Comparison of ENCODE assay signal across 8 mouse cellular contexts in the genomic region with DNA sequence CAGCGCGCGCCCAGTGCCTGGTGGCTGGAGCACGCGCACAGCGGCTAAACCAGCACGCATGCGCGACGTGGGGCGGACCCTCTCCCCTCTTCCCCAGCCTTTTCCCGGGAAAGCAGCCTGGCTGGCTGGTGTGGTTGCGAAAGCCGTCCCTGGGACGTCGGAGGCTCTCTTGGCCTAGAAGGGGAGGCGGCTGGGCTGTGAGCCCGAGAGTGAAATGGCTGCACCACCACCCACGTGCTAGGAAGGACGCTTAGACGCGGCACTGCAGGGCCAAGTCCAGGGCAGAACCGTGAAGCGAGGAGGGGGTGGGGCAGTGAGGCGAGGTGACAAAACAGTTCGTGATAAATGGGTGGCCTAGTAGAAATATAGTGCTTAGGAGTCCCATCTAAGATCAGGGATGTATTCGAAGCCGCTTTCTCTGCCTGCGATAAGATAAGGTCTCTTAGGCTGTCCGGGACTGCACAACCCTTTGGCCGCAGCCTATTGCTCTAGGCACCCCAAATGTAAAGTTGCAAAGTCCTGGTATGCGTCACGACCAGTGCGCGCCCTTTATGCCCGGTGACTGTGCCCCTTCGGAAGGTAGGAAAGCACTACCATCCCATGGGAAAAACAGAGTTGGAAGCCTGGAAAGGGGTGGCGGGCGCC. TPM values are rescaled to one million over a fixed set of nuclear protein-coding genes. Genes with fewer than 3 reads are reported as not detected.
DNase-seq lines count a peak whose midpoint lies in the region; ATAC-seq and TF ChIP-seq lines count a peak whose summit lies in the region.

No protein-coding gene starts in this region.

- peak overlapping the region; percentile 52 for H3K4me3 ChIP-seq in heart, embryonic 10.5 days
- no peak overlapping the region for H3K4me3 ChIP-seq in kidney, adult 2 months (ENCODE audit: insufficient read depth, low read depth, low read length)
- peak overlapping the region; percentile 23 for H3K4me3 ChIP-seq in lung, embryonic 15.5 days

- H3K27ac ChIP-seq in heart, embryonic 10.5 days, result peak overlapping the region; percentile 37
- H3K27ac ChIP-seq in kidney, adult 2 months (ENCODE audit: insufficient read depth, low read depth, low read length), result no peak overlapping the region
- H3K27ac ChIP-seq in lung, embryonic 15.5 days, result no peak overlapping the region

- H3K36me3 ChIP-seq in heart, embryonic 10.5 days, result no peaks in the 10 kb centered on the region
- no peaks in the 10 kb centered on the region for H3K36me3 ChIP-seq in kidney, adult 2 months (ENCODE audit: control insufficient read depth, insufficient read depth, low read length)
- no peaks in the 10 kb centered on the region for H3K36me3 ChIP-seq in lung, embryonic 15.5 days

- H3K4me2 ChIP-seq in lung, embryonic 15.5 days, result peak overlapping the region; percentile 51

- WGBS in heart, embryonic 10.5 days, result under 1% methylated on average over 39 of the region's 39 CpGs
- 7% methylated on average over 39 of the region's 39 CpGs for WGBS in kidney, adult 2 months
- 1% methylated on average over 39 of the region's 39 CpGs for WGBS in lung, embryonic 15.5 days

- no peak for TF ChIP-seq CTCF in kidney, adult 2 months (conservative IDR thresholded peaks at IDR 0.05; ENCODE audit: insufficient read depth, insufficient read length, low read depth, low read length)

- peak; percentile 40 to 86 for DNase-seq in adrenal gland, adult (ENCODE audit: inconsistent age in 2 of 2, low spot score in 1 of 2)
- DNase-seq in adrenal gland, postnatal 4 days (ENCODE audit: low spot score in 2 of 2), result no peak
- peak; percentile 86 for DNase-seq in adrenal gland, adult 2 months
- DNase-seq in heart, embryonic 10.5 days (ENCODE audit: low spot score), result peak; percentile 74
- peak; percentile 87 for DNase-seq in kidney, adult 2 months
- peak; percentile 80 for DNase-seq in retina, postnatal 1 day
- DNase-seq in spleen, adult 18-20 months, result no peak

- no peaks in the 10 kb centered on the region for H3K9me3 ChIP-seq in heart, embryonic 10.5 days
- no peaks in the 10 kb centered on the region for H3K9me3 ChIP-seq in lung, embryonic 15.5 days

- H3K4me1 ChIP-seq in heart, embryonic 10.5 days, result peaks cover 56% of the 10 kb centered on the region
- H3K4me1 ChIP-seq in kidney, adult 2 months (ENCODE audit: control insufficient read depth, insufficient read depth, low read length), result peaks cover 20% of the 10 kb centered on the region
- H3K4me1 ChIP-seq in lung, embryonic 15.5 days, result peaks cover 48% of the 10 kb centered on the region

- peak overlapping the region; percentile 9; the same call in 1 of the 2 replicates for H3K9ac ChIP-seq in lung, embryonic 15.5 days

- no peak for TF ChIP-seq POLR2A in kidney, adult 2 months (IDR thresholded peaks at IDR 0.05; ENCODE audit: low read depth, low read length)

- H3K27me3 ChIP-seq in heart, embryonic 10.5 days (ENCODE audit: insufficient read depth, poor library complexity, severe bottlenecking), result peaks cover 100% of the 10 kb centered on the region
- H3K27me3 ChIP-seq in kidney, adult 2 months (replicated peaks; ENCODE audit: control insufficient read depth, insufficient read depth, low read length), result peaks cover 9% of the 10 kb centered on the region
- H3K27me3 ChIP-seq in lung, embryonic 15.5 days, result peaks cover 100% of the 10 kb centered on the region

- ATAC-seq in lung, embryonic 15.5 days (ENCODE audit: borderline replicate concordance, extremely low read depth, low FRiP score, low TSS enrichment), result peak; percentile 73

RNA-seq across cellular contexts. Expression of a gene that starts 6.0 kb away (rescaled TPM):
- 10 to 100 TPM; 10.8 to 15.5 TPM for total RNA-seq in adrenal gland, postnatal 4 days (2021)
- 10 to 100 TPM; 16.3 to 22.9 TPM for total RNA-seq in adrenal gland, adult 2 months (2021)
- polyA plus RNA-seq in adrenal gland, adult 2 months (2012; rRNA removed), result 11.3 and 12.2 TPM in 2 replicates
- 9.1 and 9.7 TPM in 2 replicates for polyA plus RNA-seq in heart, embryonic 10.5 days (2016; fragmentation: Nextera tagmentation; extraction: Ambion mirVana)
- 2.1 and 2.7 TPM in 2 replicates for polyA plus RNA-seq in kidney, adult 2 months (2012; rRNA removed)
- polyA plus RNA-seq in lung, embryonic 15.5 days (2015; fragmentation: Nextera tagmentation; extraction: Ambion mirVana), result 9.4 and 11.3 TPM in 2 replicates

RNA-seq across cellular contexts. Expression of a gene that starts 24.0 kb away (rescaled TPM):
- total RNA-seq in adrenal gland, postnatal 4 days (2021), result 10 to 100 TPM in 1 of 2 experiments, 1 to 10 TPM in 1; 9.5 to 10.1 TPM
- 1 to 10 TPM; 5.1 to 5.3 TPM for total RNA-seq in adrenal gland, adult 2 months (2021)
- polyA plus RNA-seq in adrenal gland, adult 2 months (2012; rRNA removed), result 2.7 and 2.9 TPM in 2 replicates
- 37.4 and 56.0 TPM in 2 replicates for polyA plus RNA-seq in heart, embryonic 10.5 days (2016; fragmentation: Nextera tagmentation; extraction: Ambion mirVana)
- 3.5 and 3.9 TPM in 2 replicates for polyA plus RNA-seq in kidney, adult 2 months (2012; rRNA removed)
- 36.7 and 38.3 TPM in 2 replicates for polyA plus RNA-seq in lung, embryonic 15.5 days (2015; fragmentation: Nextera tagmentation; extraction: Ambion mirVana)

RNA-seq across cellular contexts. Expression of a gene that starts 39.3 kb away (rescaled TPM):
- total RNA-seq in adrenal gland, postnatal 4 days (2021), result 10 to 100 TPM; 69.7 to 76.8 TPM
- 100 to 1,000 TPM; 144 to 197 TPM for total RNA-seq in adrenal gland, adult 2 months (2021)
- polyA plus RNA-seq in adrenal gland, adult 2 months (2012; rRNA removed), result 89.0 and 127 TPM in 2 replicates
- 8.9 and 9.0 TPM in 2 replicates for polyA plus RNA-seq in heart, embryonic 10.5 days (2016; fragmentation: Nextera tagmentation; extraction: Ambion mirVana)
- 9.3 and 10.6 TPM in 2 replicates for polyA plus RNA-seq in kidney, adult 2 months (2012; rRNA removed)
- polyA plus RNA-seq in lung, embryonic 15.5 days (2015; fragmentation: Nextera tagmentation; extraction: Ambion mirVana), result 13.3 and 14.1 TPM in 2 replicates

RNA-seq across cellular contexts. Expression of a gene that starts 58.7 kb away (rescaled TPM):
- total RNA-seq in adrenal gland, postnatal 4 days (2021), result not detected
- total RNA-seq in adrenal gland, adult 2 months (2021), result not detected
- polyA plus RNA-seq in adrenal gland, adult 2 months (2012; rRNA removed), result not detected in 2 replicates
- not detected in 2 replicates for polyA plus RNA-seq in heart, embryonic 10.5 days (2016; fragmentation: Nextera tagmentation; extraction: Ambion mirVana)
- polyA plus RNA-seq in kidney, adult 2 months (2012; rRNA removed), result not detected in 2 replicates
- polyA plus RNA-seq in lung, embryonic 15.5 days (2015; fragmentation: Nextera tagmentation; extraction: Ambion mirVana), result not detected in 2 replicates

Comparison
In these comparisons a context has a peak if more than half of its experiments do, and no peak if none do; other contexts are left out.
1. DNase-seq: peak in adrenal gland, adult (2 of 2), adrenal gland, adult 2 months (single experiment), heart, embryonic 10.5 days (single experiment), kidney, adult 2 months (single experiment) and retina, postnatal 1 day (single experiment); none in adrenal gland, postnatal 4 days (0 of 2) and spleen, adult 18-20 months (0 of 2).